Mouse (Mus musculus): ENCODE results near the gene Tril.

DNA sequence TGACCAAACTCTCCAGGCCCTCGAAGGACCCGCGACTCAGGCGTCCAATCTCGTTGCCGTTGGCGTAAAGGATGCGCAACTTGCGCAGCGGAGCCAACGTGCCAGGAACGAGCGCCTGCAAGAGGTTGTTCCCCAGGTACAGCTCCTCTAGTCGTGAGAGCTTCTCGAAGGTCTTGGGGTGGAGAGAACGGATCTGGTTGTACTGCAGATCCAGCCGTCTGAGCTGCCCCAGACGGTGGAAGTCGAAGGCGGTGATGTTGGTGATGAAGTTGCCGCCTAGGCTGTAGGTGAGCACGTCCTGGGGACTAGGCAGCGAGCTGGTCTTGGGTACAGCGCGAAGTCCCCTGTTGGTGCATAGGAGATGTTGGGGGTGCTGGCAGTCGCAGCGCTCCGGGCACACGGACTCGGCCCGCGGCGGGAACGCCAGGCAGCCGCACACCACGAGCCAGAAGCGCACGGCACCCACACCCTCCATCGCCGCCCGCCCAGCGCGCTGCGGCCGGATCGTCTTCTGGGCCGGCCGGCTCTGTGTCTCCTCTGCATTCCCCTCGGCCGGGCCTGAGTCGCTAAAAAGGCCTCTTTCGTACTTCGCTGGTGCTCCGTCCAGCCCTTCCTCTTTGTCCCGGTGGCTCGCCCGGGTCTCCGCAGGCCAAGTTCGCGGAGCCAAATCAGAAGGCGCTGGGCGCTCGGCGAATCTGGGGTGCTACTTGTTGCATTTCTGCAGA is 707 bp downstream of the Tril start:
- TF ChIP-seq CTCF (IDR thresholded peaks at IDR 0.05; ENCODE audit: control insufficient read depth, insufficient read depth, insufficient replicate concordance, low read depth, low read length) (no peak), POLR2A (IDR thresholded peaks at IDR 0.05; ENCODE audit: control insufficient read depth, low read depth, low read length) (no peak)
